Mouse (Mus musculus): Measurements from ENCODE around the gene Gm4791. TPM values are rescaled to one million over a fixed set of nuclear protein-coding genes. Genes with fewer than 3 reads are reported as not detected.

Gm4791 gene
- polyA plus RNA-seq (2014; fragmentation: Nextera tagmentation; extraction: Ambion mirVana), result not detected in 2 replicates

DNA sequence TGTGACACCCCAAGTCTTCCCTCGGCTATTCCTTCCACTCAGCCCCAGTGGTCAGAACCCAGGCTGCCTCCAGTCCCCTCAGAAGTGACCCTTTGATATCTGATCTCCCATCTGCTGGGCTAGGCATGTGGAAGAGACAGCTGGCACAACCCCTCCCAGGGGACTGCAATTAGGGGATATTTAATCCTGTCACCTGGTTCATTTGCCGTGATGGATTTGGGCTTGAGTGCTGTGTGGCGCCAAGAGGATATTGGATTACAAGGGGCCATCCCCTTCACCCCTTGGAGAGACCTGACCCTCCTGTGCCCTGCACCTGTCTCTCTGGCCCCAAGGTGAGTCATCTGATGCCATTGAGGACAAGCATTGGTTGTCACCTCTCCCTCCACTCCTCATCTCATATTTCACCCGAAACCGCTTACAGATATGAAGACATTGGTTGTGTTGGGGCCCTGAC lies at the start of gene Gm4791:
TSS of gene Gm4791 (plus strand) at position 404 of the 454 bp plus-strand sequence.
- no peaks in the 10 kb centered on the region for H3K27me3 ChIP-seq (replicated peaks; ENCODE audit: control insufficient read depth, insufficient read depth, low read length)
- no peak within 1 kb of the TSS for H3K27ac ChIP-seq (ENCODE audit: low read depth, low read length)
- ATAC-seq (replicated peaks; ENCODE audit: low FRiP score) (no peak), DNase-seq (ENCODE audit: low spot score) (no peak)
- H3K9ac ChIP-seq (ENCODE audit: low read depth, low read length), result no peak within 1 kb of the TSS
- H3K9me3 ChIP-seq (ENCODE audit: control insufficient read depth, low read length), result no peaks in the 10 kb centered on the region
- no peaks in the 10 kb centered on the region for H3K4me1 ChIP-seq (replicated peaks; ENCODE audit: control insufficient read depth, insufficient read depth, low read length)
- no peaks in the 10 kb centered on the region for H3K36me3 ChIP-seq (ENCODE audit: control insufficient read depth, insufficient read depth, low read length)
- H3K4me2 ChIP-seq, result no peak within 1 kb of the TSS
- no peak within 1 kb of the TSS for H3K4me3 ChIP-seq (ENCODE audit: low read depth, low read length)
- 44% methylated on average over 5 of the region's 5 CpGs for WGBS

DNA sequence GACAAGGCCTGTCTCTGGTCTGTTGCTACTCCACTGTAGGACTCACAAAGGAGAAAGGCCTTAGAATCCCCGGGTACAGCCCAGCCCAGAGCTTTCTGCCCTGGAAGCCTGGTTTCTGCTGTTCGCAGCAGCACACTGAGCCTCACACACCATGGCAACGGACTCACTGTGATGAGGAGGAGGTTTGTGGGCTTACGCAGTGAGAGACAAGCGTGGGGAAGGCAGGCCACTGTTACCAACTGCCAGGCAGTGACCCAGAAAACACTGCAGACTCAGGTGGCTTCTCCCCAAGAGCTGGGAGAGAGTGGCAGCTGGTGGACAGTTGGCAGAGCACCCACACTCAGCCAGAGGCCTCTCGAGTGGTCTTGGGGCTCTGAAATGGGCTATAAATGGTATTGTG lies 42.3 kb upstream of the Gm4791 start:
- WGBS, result 69% methylated on average over 6 of the region's 6 CpGs

DNA sequence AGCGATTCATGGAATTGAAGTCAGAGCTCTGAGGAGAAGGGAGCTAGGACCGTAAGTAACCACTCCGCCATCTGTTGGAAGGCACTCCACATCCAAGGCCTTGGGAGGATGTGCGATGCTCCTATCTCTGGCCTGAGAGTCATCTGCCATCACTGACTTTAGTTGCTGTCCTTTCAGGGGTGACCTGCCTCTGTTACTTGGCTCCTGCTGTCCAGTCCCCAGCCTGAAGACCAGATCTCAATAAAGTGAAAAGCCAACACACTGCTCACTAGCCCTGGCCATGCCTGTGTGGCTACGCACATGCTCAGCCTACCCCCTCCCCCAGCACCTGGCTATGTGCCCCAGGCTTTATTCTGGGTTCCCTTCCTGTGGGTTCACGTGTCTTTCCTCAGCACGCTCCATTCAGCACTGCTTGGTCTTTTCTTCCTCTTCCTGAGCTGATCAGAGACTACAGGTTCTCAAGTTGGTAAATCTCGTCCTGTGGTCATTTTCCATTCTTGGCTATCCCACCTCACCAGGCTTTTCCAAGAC lies 41.1 kb upstream of the Gm4791 start:
- H3K9ac ChIP-seq (ENCODE audit: low read depth, low read length), result no peak overlapping the region
- ATAC-seq (replicated peaks; ENCODE audit: low FRiP score) (no peak), DNase-seq (ENCODE audit: low spot score) (no peak)
- H3K4me3 ChIP-seq (ENCODE audit: low read depth, low read length), result no peak overlapping the region
- no peak overlapping the region for H3K4me2 ChIP-seq
- H3K4me1 ChIP-seq (replicated peaks; ENCODE audit: control insufficient read depth, insufficient read depth, low read length), result no peaks in the 10 kb centered on the region
- H3K36me3 ChIP-seq (ENCODE audit: control insufficient read depth, insufficient read depth, low read length), result no peaks in the 10 kb centered on the region
- H3K9me3 ChIP-seq (ENCODE audit: control insufficient read depth, low read length), result no peaks in the 10 kb centered on the region
- no peaks in the 10 kb centered on the region for H3K27me3 ChIP-seq (replicated peaks; ENCODE audit: control insufficient read depth, insufficient read depth, low read length)
- no peak overlapping the region for H3K27ac ChIP-seq (ENCODE audit: low read depth, low read length)
- WGBS, result 63% methylated on average over 8 of the region's 8 CpGs

More for the DNA sequence above, 42.3 kb upstream of the Gm4791 start:
- ATAC-seq (replicated peaks; ENCODE audit: low FRiP score) (no peak), DNase-seq (ENCODE audit: low spot score) (no peak)
- Histone ChIP-seq H3K4me3 (ENCODE audit: low read depth, low read length) (no peak overlapping the region), H3K27me3 (replicated peaks; ENCODE audit: control insufficient read depth, insufficient read depth, low read length) (no peaks in the 10 kb centered on the region), H3K9ac (ENCODE audit: low read depth, low read length) (no peak overlapping the region), H3K9me3 (ENCODE audit: control insufficient read depth, low read length) (no peaks in the 10 kb centered on the region), H3K4me2 (no peak overlapping the region), H3K36me3 (ENCODE audit: control insufficient read depth, insufficient read depth, low read length) (no peaks in the 10 kb centered on the region), H3K27ac (ENCODE audit: low read depth, low read length) (no peak overlapping the region), H3K4me1 (replicated peaks; ENCODE audit: control insufficient read depth, insufficient read depth, low read length) (no peaks in the 10 kb centered on the region)

DNA sequence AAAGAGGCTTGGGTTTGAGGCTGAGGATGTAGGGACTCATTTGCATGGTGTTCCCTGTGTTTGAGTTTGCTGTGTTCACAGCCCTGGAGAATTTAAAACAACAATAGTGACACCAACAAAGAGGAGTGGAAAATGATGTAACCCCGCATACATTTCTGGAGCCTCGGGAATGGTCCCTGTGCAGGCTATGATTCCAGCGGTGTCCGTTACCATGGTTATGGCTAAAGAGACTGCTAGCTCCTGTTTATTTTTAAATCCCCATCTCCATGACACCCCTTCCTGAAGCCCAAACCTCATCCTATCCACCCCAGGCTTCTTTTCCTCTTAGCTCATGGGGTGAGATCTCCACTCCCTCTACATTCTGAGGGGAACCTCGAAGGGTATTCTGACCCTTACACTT lies 32.5 kb upstream of the Gm4791 start:
- 72% methylated on average over 5 of the region's 5 CpGs for WGBS
- H3K4me2 ChIP-seq, result no peak overlapping the region
- H3K9ac ChIP-seq (ENCODE audit: low read depth, low read length), result no peak overlapping the region
- H3K9me3 ChIP-seq (ENCODE audit: control insufficient read depth, low read length), result no peaks in the 10 kb centered on the region
- ATAC-seq (replicated peaks; ENCODE audit: low FRiP score) (no peak), DNase-seq (ENCODE audit: low spot score) (no peak)
- no peaks in the 10 kb centered on the region for H3K27me3 ChIP-seq (replicated peaks; ENCODE audit: control insufficient read depth, insufficient read depth, low read length)
- no peak overlapping the region for H3K27ac ChIP-seq (ENCODE audit: low read depth, low read length)
- no peaks in the 10 kb centered on the region for H3K36me3 ChIP-seq (ENCODE audit: control insufficient read depth, insufficient read depth, low read length)
- H3K4me1 ChIP-seq (replicated peaks; ENCODE audit: control insufficient read depth, insufficient read depth, low read length), result no peaks in the 10 kb centered on the region
- no peak overlapping the region for H3K4me3 ChIP-seq (ENCODE audit: low read depth, low read length)

DNA sequence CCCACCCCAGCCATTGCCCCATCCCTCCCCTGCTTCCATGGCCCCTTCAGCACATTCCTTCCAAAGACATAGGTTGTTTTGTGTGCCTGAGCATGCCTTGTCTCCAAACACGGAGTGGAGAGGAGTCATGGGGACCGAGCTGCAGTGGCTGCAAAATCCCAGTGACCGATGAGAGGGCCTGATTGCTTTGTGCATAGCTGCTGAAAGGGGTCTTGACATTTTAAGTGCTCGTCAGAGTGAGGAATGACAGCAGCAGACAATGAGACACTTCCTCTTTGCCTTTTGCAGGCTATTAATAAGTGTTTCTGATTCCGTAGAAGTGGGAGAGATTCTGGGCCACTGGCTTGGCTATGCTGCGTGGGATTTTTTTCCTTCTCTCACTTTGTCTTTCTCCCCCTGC lies 29.6 kb upstream of the Gm4791 start:
- Histone ChIP-seq H3K36me3 (ENCODE audit: control insufficient read depth, insufficient read depth, low read length) (no peaks in the 10 kb centered on the region), H3K9me3 (ENCODE audit: control insufficient read depth, low read length) (no peaks in the 10 kb centered on the region), H3K27me3 (replicated peaks; ENCODE audit: control insufficient read depth, insufficient read depth, low read length) (no peaks in the 10 kb centered on the region), H3K4me2 (no peak overlapping the region), H3K4me1 (replicated peaks; ENCODE audit: control insufficient read depth, insufficient read depth, low read length) (no peaks in the 10 kb centered on the region), H3K9ac (ENCODE audit: low read depth, low read length) (no peak overlapping the region), H3K4me3 (ENCODE audit: low read depth, low read length) (no peak overlapping the region), H3K27ac (ENCODE audit: low read depth, low read length) (no peak overlapping the region)
- 54% methylated on average over 6 of the region's 6 CpGs for WGBS
- no peak for DNase-seq (ENCODE audit: low spot score)
- no peak for ATAC-seq (replicated peaks; ENCODE audit: low FRiP score)

DNA sequence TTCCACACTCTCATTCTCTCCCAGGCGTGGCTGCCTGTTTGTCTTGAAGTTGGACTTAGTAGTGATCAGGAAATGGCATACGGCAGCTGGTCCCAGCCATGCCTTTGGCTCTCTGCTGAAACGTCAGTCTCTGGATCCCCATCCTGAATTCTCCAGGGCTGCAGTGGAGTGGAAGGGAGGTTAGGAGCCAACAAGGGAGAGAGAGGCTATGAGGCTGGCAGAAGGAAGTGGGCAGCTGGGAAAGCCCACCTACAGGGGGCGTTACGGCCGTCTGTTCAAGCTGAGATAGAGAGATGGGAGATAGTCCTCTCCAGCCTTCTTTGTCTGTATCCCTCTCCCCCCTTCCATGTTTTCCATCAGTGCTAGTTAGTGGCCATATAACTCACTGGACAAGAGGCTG lies 29.1 kb upstream of the Gm4791 start:
- H3K9ac ChIP-seq (ENCODE audit: low read depth, low read length), result no peak overlapping the region
- H3K4me2 ChIP-seq, result no peak overlapping the region
- no peaks in the 10 kb centered on the region for H3K27me3 ChIP-seq (replicated peaks; ENCODE audit: control insufficient read depth, insufficient read depth, low read length)

DNA sequence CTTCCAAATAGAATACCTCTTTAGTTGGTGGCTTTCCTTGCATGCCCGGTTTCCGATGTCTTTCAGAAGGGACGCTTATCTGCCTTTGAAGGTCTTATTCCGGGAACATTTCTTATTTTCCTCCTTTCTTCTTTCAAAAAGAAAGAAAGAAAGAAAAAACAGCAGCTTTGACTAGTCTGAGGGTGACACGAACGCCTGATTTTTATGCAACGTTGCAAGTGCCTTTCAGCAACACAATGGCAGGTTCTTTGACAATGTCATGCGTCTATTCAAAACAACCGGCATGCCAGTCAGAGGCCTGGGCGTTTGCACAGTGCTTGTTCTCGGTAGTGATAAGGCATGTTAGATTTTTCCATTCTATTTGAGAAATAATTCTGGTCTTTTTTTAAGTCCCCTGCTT lies 19.7 kb upstream of the Gm4791 start:
- no peak overlapping the region for H3K27ac ChIP-seq (ENCODE audit: low read depth, low read length)
- no peaks in the 10 kb centered on the region for H3K9me3 ChIP-seq (ENCODE audit: control insufficient read depth, low read length)
- 70% methylated on average over 11 of the region's 11 CpGs for WGBS
- H3K4me2 ChIP-seq, result no peak overlapping the region
- no peak overlapping the region for H3K4me3 ChIP-seq (ENCODE audit: low read depth, low read length)
- no peaks in the 10 kb centered on the region for H3K36me3 ChIP-seq (ENCODE audit: control insufficient read depth, insufficient read depth, low read length)
- ATAC-seq (replicated peaks; ENCODE audit: low FRiP score) (no peak), DNase-seq (ENCODE audit: low spot score) (no peak)
- H3K27me3 ChIP-seq (replicated peaks; ENCODE audit: control insufficient read depth, insufficient read depth, low read length), result no peaks in the 10 kb centered on the region
- no peak overlapping the region for H3K9ac ChIP-seq (ENCODE audit: low read depth, low read length)
- H3K4me1 ChIP-seq (replicated peaks; ENCODE audit: control insufficient read depth, insufficient read depth, low read length), result no peaks in the 10 kb centered on the region

More for the DNA sequence above, 29.1 kb upstream of the Gm4791 start:
- H3K4me1 ChIP-seq (replicated peaks; ENCODE audit: control insufficient read depth, insufficient read depth, low read length), result no peaks in the 10 kb centered on the region
- no peak for DNase-seq (ENCODE audit: low spot score)
- no peaks in the 10 kb centered on the region for H3K36me3 ChIP-seq (ENCODE audit: control insufficient read depth, insufficient read depth, low read length)
- H3K27ac ChIP-seq (ENCODE audit: low read depth, low read length), result no peak overlapping the region
- 55% methylated on average over 6 of the region's 6 CpGs for WGBS
- H3K9me3 ChIP-seq (ENCODE audit: control insufficient read depth, low read length), result no peaks in the 10 kb centered on the region
- H3K4me3 ChIP-seq (ENCODE audit: low read depth, low read length), result no peak overlapping the region
- ATAC-seq (replicated peaks; ENCODE audit: low FRiP score), result no peak

DNA sequence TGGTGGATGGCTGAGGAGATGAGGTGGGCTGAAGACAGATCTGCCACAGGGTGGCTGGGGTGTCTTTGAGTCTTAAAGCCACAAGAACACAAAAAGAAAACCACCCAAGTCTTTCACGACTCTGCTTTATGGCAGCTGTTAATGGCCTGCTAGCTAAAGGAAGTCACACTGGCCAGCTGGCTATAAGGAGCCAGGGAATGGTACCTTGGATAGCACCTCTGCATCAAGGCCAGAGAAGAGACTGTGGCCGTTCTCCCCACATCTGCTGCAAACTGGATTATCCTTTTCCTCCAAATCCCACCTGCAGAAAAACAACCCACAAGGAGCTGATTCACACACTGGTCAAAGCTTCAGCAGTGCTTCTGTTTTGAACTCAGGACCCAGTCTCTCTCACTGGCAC lies 18.4 kb upstream of the Gm4791 start:
- DNase-seq (ENCODE audit: low spot score) (no peak), ATAC-seq (replicated peaks; ENCODE audit: low FRiP score) (no peak)
- H3K27ac ChIP-seq (ENCODE audit: low read depth, low read length), result no peak overlapping the region
- H3K9ac ChIP-seq (ENCODE audit: low read depth, low read length), result no peak overlapping the region
- H3K4me1 ChIP-seq (replicated peaks; ENCODE audit: control insufficient read depth, insufficient read depth, low read length), result no peaks in the 10 kb centered on the region
- WGBS, result 25% methylated on average over 2 of the region's 2 CpGs
- no peak overlapping the region for H3K4me3 ChIP-seq (ENCODE audit: low read depth, low read length)
- no peak overlapping the region for H3K4me2 ChIP-seq
- no peaks in the 10 kb centered on the region for H3K36me3 ChIP-seq (ENCODE audit: control insufficient read depth, insufficient read depth, low read length)
- H3K9me3 ChIP-seq (ENCODE audit: control insufficient read depth, low read length), result no peaks in the 10 kb centered on the region
- H3K27me3 ChIP-seq (replicated peaks; ENCODE audit: control insufficient read depth, insufficient read depth, low read length), result no peaks in the 10 kb centered on the region

DNA sequence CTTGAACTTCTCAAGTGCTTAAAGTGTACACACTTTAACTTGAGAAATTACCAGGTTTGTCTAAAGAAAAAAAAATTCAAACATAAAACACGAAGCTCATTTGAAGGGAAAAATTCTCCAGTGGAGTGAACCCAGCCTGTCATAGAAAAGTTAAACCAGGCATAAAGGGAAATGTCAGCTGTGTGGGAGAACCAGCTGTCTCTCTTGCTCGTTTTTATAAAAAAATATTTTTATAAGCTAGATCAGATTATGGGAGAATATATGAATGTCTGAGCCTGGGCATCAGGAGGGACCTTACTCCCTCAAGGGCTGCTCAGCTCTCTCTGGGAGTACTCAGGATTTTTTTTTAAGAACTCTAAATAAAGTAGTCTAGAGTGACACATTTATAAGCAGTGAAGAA lies 15.1 kb upstream of the Gm4791 start:
- Histone ChIP-seq H3K9me3 (ENCODE audit: control insufficient read depth, low read length) (no peaks in the 10 kb centered on the region), H3K4me1 (replicated peaks; ENCODE audit: control insufficient read depth, insufficient read depth, low read length) (no peaks in the 10 kb centered on the region), H3K36me3 (ENCODE audit: control insufficient read depth, insufficient read depth, low read length) (no peaks in the 10 kb centered on the region), H3K4me2 (no peak overlapping the region), H3K4me3 (ENCODE audit: low read depth, low read length) (no peak overlapping the region), H3K9ac (ENCODE audit: low read depth, low read length) (no peak overlapping the region), H3K27ac (ENCODE audit: low read depth, low read length) (no peak overlapping the region), H3K27me3 (replicated peaks; ENCODE audit: control insufficient read depth, insufficient read depth, low read length) (no peaks in the 10 kb centered on the region)
- no peak for DNase-seq (ENCODE audit: low spot score)
- WGBS, result 52% methylated on average over 2 of the region's 2 CpGs
- no peak for ATAC-seq (replicated peaks; ENCODE audit: low FRiP score)

Measured in liver, embryonic 11.5 days (tissue).